ENCODE assay signal across 34 mouse cellular contexts in genomic region chr11:68857329-68857728, GRCm38 (mm10). TPM values are rescaled to one million over a fixed set of nuclear protein-coding genes. Genes with fewer than 3 reads are reported as not detected.
"Had no signal": no experiment of that assay in that cellular context is flagged by ENCODE, and none has a peak within 500 bp of the region (broad histone marks: within the 10 kb centered on the region; RNA-seq: fewer than 3 reads in every experiment).

No protein-coding gene starts in this region.

- DNase-seq: gastrocnemius, adult 2 months; gastrocnemius, postnatal 10 days; gastrocnemius, postnatal 25 days; heart, adult 18-20 months; heart, postnatal 10 days; kidney, adult 11 months; kidney, adult 8-10 months; kidney, postnatal 25 days; layer of hippocampus, adult 9-11 months; layer of hippocampus, postnatal 36 days; left cerebral cortex, postnatal 4 days had no signal

- H3K4me3 ChIP-seq: gastrocnemius, adult 2 months; heart, embryonic 10.5 days; heart, embryonic 12.5 days; hindbrain, embryonic 13.5 days; hindbrain, embryonic 15.5 days; kidney, embryonic 15.5 days; limb, embryonic 13.5 days; limb, embryonic 15.5 days; liver, embryonic 12.5 days had no signal

- H3K27ac ChIP-seq: gastrocnemius, adult 2 months; heart, embryonic 10.5 days; hindbrain, embryonic 13.5 days; hindbrain, embryonic 15.5 days; hindbrain, postnatal 0 days; kidney, embryonic 15.5 days; kidney, postnatal 0 days; limb, embryonic 13.5 days; limb, embryonic 15.5 days; liver, embryonic 12.5 days; liver, embryonic 14.5 days had no signal

RNA-seq across cellular contexts. Expression of gene Rnf222, which starts 31.0 kb away (rescaled TPM):
- total RNA-seq: gastrocnemius, adult 2 months; gastrocnemius, postnatal 10 days; gastrocnemius, postnatal 25 days; granulocyte monocyte progenitor cell, adult 5-6 weeks; hematopoietic stem cell, adult 5-6 weeks; layer of hippocampus, adult 18-20 months; layer of hippocampus, adult 8-10 months; layer of hippocampus, postnatal 14 days; layer of hippocampus, postnatal 36 days; left cerebral cortex, adult 18-20 months; left cerebral cortex, postnatal 10 days; left cerebral cortex, postnatal 25 days; left cerebral cortex, postnatal 4 days had no signal
- polyA plus RNA-seq: heart, embryonic 14.5 days; hindbrain, embryonic 11.5 days; hindbrain, embryonic 15.5 days; hindbrain, postnatal 0 days; large intestine, adult 2 months; limb, embryonic 11.5 days had no signal
